Mouse (Mus musculus) urinary bladder, adult 2 months (tissue): ENCODE measurements around the gene Lhx3. TPM values are rescaled to one million over a fixed set of nuclear protein-coding genes. Genes with fewer than 3 reads are reported as not detected.

Source experiments
- DNase-seq: peaks from one replicate; pipeline ENCODE4 v3.0.0; 2022; ENCODE audit warnings: low spot score
- polyA plus RNA-seq: library from polyadenylated mRNA; depleted of rRNA; stranded (reverse); fragments of >200 nt; gene quantifications from 2 replicates; pipeline ENCODE4 v1.2.3, GENCODE M21; 2012

Lhx3 gene
- polyA plus RNA-seq, 1 experiment: 0.03 TPM

DNA sequence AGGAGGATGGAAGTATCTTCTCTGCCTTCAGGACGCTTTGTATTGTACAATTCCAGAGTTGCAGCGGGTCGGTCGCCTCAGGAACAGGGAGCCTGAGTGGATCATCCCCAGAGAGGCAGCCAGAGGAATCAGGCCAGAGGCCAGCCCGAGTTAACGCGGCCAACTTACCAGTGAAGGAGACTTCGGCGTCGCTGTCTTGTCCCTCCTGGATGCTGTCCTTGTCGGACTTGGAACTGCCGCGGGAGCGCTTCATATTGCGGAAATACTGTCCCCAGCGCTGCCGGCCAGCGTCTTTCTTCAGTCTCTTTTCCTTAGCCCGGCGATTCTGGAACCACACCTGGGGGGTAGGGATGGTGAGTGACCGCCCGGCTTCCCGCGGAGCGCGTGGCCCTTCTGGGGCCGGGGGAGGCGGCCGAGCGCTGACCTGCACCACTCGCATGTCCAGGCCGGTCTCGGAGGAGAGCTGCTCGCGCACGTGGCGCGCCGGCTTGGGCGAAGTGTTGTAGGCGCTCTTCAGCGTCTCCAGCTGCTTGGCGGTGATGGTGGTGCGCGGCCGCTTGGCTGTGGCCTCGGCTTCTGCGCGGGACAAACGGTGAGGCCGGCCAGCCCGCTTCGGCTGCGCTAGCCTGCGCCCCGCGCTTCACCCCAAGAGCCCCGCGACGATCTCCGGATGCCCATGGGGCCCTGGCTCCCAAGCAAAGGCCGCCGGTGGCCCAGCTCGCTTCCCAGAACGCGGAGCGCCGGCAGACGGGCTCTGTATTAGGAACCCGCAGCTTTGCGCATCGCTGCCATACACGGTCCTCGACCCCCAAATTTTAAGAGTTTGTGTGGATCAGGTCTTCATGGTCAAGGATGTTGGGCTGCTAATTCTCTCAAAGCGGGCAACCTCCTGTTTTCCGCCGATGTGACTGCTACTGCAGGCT lies 5.9 kb downstream of the Lhx3 start:
- no peak for DNase-seq

- no peak for DNase-seq
Observed at GRCm38 (mm10) chr2:26198488-26198887, 9.6 kb downstream of the Lhx3 start.

DNA sequence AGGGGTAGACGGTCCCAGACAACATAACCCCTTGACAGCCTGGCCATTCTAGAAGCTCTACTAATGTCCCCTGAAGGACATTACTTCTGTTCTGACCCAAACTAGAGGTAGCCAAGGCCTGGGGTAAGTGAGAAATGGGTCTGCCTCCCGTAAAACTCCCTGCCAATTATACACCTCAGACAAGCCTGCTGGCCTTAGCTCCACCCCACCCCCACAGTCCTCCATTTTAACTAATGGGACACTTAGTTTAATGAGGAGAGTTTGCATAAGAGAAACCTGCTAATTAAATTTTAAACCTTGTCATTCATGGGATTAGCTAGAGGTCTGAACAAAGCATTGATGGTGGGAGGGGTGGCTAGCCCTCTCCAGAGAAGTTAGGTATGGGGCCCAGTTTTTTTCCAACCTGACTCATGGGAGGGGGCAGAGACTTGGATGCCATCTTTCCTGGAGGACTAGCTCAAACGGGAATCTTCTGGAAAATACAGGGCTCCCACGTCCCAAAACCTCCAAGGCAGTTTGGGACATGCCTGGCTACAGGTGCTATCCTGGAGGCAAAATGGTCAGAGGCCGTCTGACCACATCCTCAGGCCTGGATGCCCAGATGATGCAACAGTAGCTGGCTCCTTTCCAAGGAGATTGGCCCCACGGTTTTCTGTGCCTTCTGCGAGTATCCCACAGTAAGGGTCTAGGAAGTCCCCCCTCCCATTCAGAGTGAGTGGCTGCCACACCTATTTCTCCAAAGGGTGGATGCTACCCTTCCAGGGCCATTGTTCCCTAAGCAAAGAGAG lies 13.3 kb downstream of the Lhx3 start:
- DNase-seq: no peak

GRCm38 (mm10) chr2:26188517-26188916 lies 19.6 kb downstream of the Lhx3 start:
- DNase-seq: peak; percentile 49

DNA sequence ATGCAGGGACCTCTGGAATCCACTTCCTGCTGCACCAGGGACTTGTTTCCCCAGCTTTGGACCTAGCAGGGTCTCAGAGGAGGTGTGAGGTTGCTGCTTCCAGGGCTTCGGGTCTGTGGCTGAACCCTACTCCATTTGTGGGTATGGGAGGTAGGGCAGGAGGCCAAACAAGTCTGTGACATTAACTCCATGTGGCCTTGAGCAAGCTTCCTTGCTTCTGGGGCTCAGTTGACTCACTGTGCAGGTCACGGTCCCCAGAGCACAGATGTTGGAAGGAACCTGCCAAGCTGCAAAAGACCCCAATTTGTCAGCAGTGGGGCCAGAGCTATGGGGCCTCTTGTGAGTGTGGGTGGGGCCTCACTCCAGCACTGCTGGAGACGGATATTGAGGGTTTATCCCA lies 23.7 kb downstream of the Lhx3 start:
- DNase-seq: no peak

DNA sequence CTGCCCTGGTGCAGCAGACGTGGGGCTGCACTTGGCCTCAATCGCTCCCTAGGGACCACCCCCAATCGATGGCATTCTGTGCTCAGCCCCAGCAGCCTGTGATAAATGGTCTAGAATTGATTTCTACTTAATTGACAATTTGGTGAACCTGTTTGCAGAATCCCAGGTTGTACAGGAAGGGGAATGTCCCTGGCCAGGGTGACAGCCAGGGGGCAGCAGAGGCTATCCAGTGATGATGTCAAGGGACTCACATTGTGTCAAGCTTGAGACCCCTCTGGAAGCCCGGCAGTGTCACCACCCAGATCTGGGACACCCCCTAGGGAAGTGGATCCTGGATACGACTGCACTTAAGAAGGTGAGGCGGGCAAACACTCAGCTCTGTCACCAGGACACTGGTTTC lies 25.4 kb downstream of the Lhx3 start:
- DNase-seq: peak; percentile 44

DNA sequence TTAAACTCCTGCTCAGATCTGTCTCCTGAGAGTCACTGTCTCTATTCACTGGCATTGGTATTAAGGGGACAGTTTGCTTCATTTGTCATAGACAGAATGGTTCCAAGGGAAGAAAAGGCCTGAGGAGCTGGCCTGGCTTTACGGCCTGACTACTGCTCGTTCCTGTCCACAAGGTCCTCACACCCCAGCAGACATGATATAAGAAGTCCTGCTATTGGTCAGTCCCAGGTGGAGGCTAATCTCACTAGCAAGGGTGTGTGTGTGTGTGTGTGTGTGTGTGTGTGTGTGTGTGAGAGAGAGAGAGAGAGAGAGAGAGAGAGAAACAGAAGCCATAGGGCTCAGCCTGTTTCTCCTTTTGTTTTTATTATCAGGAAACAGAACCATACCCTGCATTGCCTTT lies 30.9 kb downstream of the Lhx3 start:
- DNase-seq: no peak

DNA sequence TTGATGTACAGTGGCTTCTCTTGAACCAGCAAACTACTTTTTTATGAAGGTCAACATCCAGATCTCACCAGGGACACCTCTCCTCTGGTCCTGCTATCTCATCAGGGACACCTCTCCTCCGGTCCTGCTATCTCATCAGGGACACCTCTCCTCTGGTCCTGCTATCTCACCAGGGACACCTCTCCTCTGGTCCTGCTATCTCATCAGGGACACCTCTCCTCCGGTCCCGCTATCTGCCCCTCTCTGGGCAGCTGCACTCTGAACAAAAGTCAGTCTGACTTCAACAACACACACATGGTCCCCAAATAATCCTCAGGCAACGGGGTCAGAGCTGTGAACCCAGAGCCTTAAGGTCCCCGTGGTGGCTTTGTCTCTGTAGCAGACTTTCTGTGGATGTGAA lies 31.4 kb downstream of the Lhx3 start:
- DNase-seq: no peak

DNA sequence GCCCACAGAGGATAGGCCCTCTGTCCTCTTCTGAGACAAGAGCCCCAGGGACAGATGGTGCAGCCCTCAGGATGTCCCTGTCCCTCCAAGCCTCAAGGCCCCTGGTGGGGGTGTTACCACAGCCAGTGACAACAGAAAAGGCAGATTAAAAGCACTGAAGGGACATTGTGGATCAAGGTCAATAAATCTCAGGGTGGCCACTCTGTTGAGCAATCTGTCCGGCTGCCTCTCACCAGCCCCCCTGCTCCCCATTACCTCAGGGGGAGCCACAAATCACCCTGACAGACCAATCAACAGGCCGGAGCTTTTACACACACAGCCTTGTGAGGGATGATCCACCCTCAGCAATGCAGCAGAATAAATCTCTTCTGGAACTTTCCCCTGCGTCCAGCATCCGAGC lies 32.9 kb downstream of the Lhx3 start:
- no peak for DNase-seq

DNA sequence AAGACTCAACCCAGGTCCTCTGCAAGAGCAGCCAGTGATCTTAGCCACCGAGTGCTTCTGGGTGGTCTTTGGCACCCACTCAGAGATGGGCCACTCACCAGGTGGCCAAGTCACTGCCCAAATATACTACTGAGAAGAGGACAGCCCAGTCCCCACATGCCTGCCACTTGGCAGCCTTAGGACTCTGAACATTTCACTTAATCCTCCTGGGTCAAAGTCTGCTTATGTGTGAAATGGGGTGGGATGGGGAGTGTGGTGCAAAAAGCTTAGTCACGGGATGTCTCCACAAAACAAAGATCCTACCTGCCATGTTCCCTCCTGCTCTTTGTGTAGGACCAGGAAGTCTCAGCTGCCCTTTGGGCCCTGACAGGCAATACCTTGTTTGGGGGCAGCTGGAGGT lies 35.9 kb downstream of the Lhx3 start:
- no peak for DNase-seq

GRCm38 (mm10) chr2:26170376-26170775 lies 37.7 kb downstream of the Lhx3 start:
- DNase-seq: no peak

GRCm38 (mm10) chr2:26168843-26169579 lies 39.1 kb downstream of the Lhx3 start:
- DNase-seq: no peak

DNA sequence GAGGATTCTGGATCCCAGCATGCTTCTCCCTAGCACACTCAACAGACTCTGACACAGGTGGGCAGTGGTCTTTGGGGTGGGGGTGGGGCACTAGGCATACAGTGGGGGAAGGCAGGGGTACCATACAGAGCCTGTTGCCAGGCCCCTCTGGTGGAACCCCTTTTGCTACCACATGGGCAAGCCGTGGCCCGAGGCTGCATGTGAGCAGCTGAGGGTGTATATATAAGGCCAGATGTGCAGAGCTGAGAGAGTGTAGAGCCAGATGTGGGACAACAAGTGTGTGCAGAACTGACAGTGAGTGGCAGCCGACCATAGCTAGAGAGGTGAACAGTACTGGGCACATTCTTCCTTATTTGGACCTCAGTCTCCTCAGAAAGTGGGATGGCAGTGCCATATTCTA lies 41.2 kb downstream of the Lhx3 start:
- DNase-seq: no peak

- DNase-seq: no peak
Observed at GRCm38 (mm10) chr2:26158064-26158463, 50.0 kb downstream of the Lhx3 start.

- no peak for DNase-seq
Observed at GRCm38 (mm10) chr2:26156191-26156977, 51.7 kb downstream of the Lhx3 start.

GRCm38 (mm10) chr2:26155737-26156136 lies 52.4 kb downstream of the Lhx3 start:
- DNase-seq: no peak

DNA sequence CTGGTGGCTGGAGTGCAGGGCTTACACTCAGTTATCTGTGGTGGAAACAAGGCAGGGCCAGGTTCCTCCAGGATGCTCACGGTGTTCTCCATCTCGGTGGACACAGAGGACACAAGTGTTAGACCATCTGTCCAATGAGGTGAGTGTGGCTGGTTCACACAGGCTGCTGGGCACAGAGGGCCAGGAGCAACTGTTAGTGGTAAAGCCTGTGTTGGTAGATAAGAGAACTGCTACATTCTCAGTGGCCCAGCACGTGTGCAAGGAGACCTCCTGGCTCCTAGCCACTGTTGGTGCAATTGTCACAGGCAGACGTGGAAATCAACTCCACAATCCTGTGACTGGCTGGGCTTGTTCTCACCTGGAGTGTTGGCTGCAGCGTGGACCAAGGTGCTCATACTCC lies 53.5 kb downstream of the Lhx3 start:
- DNase-seq: no peak

DNA sequence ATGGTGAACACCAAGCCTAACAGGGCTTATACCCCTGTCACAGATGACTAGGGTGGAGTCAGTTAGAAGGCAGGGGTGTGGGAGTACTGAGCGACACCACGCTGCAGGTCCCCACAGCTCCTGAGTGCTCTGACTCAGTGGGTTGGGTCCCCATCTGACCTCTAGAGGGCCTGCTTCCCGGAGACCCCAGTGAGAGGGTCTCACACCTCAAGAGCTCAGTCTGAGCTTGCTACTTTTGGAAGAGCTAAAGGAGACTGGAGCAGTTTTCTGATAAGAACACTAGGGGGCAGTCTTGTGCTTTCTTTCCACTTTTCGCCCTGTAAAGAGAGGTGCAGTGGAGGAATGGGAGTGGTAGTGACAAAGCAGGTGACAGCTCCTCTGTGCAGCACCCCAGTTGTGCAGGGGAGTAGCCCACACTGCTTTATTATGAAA lies 54.2 kb downstream of the Lhx3 start:
- no peak for DNase-seq

GRCm38 (mm10) chr2:26153295-26153694 lies 54.8 kb downstream of the Lhx3 start:
- no peak for DNase-seq
